Mouse (Mus musculus): ENCODE data around the gene Bsg.

DNA sequence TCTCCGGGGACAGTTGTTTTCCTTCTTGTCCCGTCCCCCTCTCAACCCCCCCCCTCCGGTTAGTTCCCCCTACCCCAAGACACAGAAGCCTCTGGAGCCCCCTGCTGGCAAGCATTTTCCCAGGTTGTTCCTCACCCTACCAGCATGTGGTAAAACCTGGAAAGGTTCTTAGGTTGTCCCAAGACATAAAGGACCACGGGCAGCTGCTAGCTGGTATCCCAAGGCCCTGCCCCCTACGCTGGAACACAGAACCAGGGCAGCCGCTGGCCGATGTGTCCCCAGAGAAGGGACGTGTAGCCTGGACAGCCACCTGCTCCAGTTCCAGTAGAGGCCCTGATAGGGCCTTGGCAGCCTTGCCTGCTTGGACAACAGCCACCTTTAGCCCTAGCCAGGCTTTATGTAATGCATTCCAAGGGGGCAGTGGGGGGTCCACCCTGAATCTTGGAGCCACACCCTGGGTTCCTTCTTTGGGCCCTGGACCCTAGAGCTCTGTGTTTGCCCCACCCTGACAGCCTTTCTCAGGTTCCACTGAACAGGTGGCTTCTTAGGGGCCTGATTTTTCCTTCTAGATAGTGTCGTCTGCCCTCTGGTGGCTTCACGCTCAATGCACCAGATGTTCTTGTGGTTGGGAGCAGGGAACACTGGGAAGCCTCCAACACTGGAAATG lies 21.2 kb upstream of the Bsg start:
- TF ChIP-seq GATA1 (IDR thresholded peaks at IDR 0.05; ENCODE audit: low read depth, low read length) (no peak), CHD2 (IDR thresholded peaks at IDR 0.05; ENCODE audit: low read length) (no peak), EP300 (IDR thresholded peaks at IDR 0.05; ENCODE audit: low read depth in 1 of 2, low read length in 2 of 2) (no peak), RCOR1 (IDR thresholded peaks at IDR 0.05; ENCODE audit: low read depth, low read length) (no peak), HCFC1 (IDR thresholded peaks at IDR 0.05; ENCODE audit: low read depth, low read length) (no peak), CTCF (IDR thresholded peaks at IDR 0.05 in 2 of 3, conservative IDR thresholded peaks at IDR 0.05 in 1 of 3; ENCODE audit: control insufficient read depth in 1 of 3, insufficient read depth in 1 of 3, low read depth in 2 of 3, low read length in 3 of 3, poor library complexity in 1 of 3, severe bottlenecking in 1 of 3) (peak; percentile 39 to 57 (median 49); a peak in 5 of 6 replicates), TBP (IDR thresholded peaks at IDR 0.05; ENCODE audit: low read depth, low read length) (no peak), POLR2A (IDR thresholded peaks at IDR 0.05; ENCODE audit: control insufficient read depth in 1 of 2, insufficient read depth in 1 of 2, low read depth in 1 of 2, low read length in 2 of 2, poor library complexity in 1 of 2) (no peak; a peak in 1 of 4 replicates)
